Mouse (Mus musculus) myocyte (in vitro differentiated cells): Measurements from ENCODE around the gene Defb29. TPM values are rescaled to one million over a fixed set of nuclear protein-coding genes. Genes with fewer than 3 reads are reported as not detected.

Source experiments
- H3K27me3 ChIP-seq: one replicate; pipeline ENCODE4 v1.6.1; 2011; ENCODE audit not compliant: control insufficient read depth, insufficient read depth, insufficient read length
- H3K36me3 ChIP-seq: one replicate; pipeline ENCODE4 v1.6.1; 2011; ENCODE audit not compliant: control insufficient read depth, insufficient read depth
- H3K4me2 ChIP-seq: one replicate; pipeline ENCODE4 v1.6.1; 2011; ENCODE audit warnings: low read depth, control low read depth
- H3K4me3 ChIP-seq: one replicate; pipeline ENCODE4 v1.5.1; 2011; ENCODE audit warnings: mild to moderate bottlenecking, control low read depth, moderate library complexity
- H3K79me2 ChIP-seq: one replicate; pipeline ENCODE4 v1.6.1; 2011; ENCODE audit not compliant: control insufficient read depth, insufficient read depth
- H3ac ChIP-seq: one replicate; pipeline ENCODE4 v1.6.1; 2011; ENCODE audit not compliant: control insufficient read depth, insufficient read length
- CEBPB ChIP-seq: IDR thresholded peaks from 2 replicates; pipeline ENCODE4 v1.6.1; 2011; ENCODE audit warnings: mild to moderate bottlenecking, moderate library complexity; ENCODE audit not compliant: poor library complexity, insufficient read depth, severe bottlenecking
- E2F4 ChIP-seq: IDR thresholded peaks from one replicate; pipeline ENCODE4 v1.6.1; 2011; ENCODE audit warnings: mild to moderate bottlenecking, control low read depth, moderate library complexity; ENCODE audit not compliant: insufficient read depth
- MAX ChIP-seq: IDR thresholded peaks from one replicate; pipeline ENCODE4 v1.6.1; 2011; ENCODE audit warnings: low read depth, mild to moderate bottlenecking, control low read depth
- MYOD1 ChIP-seq, 3 experiments: IDR thresholded peaks; one replicate each; pipeline ENCODE4 v1.6.1; 2011; ENCODE audit warnings: control low read depth in 2 of 3, low read depth in 2 of 3, mild to moderate bottlenecking in 2 of 3, moderate library complexity in 1 of 3; ENCODE audit not compliant: insufficient read length in 2 of 3, control insufficient read depth in 1 of 3
- MYOG ChIP-seq, 3 experiments: IDR thresholded peaks; one replicate each; pipeline ENCODE4 v1.6.1; 2011; ENCODE audit warnings: control low read depth in 2 of 3, low read depth in 2 of 3, mild to moderate bottlenecking in 2 of 3; ENCODE audit not compliant: insufficient read length in 2 of 3, control insufficient read depth in 1 of 3, insufficient read depth in 1 of 3
- POLR2A ChIP-seq: IDR thresholded peaks from one replicate; pipeline ENCODE4 v1.6.1; 2011; ENCODE audit warnings: low read depth, mild to moderate bottlenecking, control low read depth, moderate library complexity; ENCODE audit not compliant: insufficient read length
- POLR2AphosphoS2 ChIP-seq: IDR thresholded peaks from one replicate; pipeline ENCODE4 v1.6.1; 2011; ENCODE audit warnings: low read depth, control low read depth; ENCODE audit not compliant: insufficient read length
- REST ChIP-seq: IDR thresholded peaks from one replicate; pipeline ENCODE4 v1.6.1; 2011; ENCODE audit warnings: mild to moderate bottlenecking, control low read depth, moderate library complexity; ENCODE audit not compliant: insufficient read depth, insufficient read length
- SRF ChIP-seq: IDR thresholded peaks from one replicate; pipeline ENCODE4 v1.6.1; 2011; ENCODE audit warnings: low read depth; ENCODE audit not compliant: control insufficient read depth, insufficient read length
- TCF12 ChIP-seq: IDR thresholded peaks from one replicate; pipeline ENCODE4 v1.6.1; 2011; ENCODE audit warnings: mild to moderate bottlenecking, control low read depth; ENCODE audit not compliant: poor library complexity, insufficient read depth, severe bottlenecking
- TCF3 ChIP-seq: IDR thresholded peaks from one replicate; pipeline ENCODE4 v1.6.1; 2011; ENCODE audit warnings: low read depth, control low read depth; ENCODE audit not compliant: insufficient read length
- USF1 ChIP-seq: IDR thresholded peaks from one replicate; pipeline ENCODE4 v1.6.1; 2011; ENCODE audit warnings: low read depth, mild to moderate bottlenecking, control low read depth, moderate library complexity
- polyA plus RNA-seq: library from polyadenylated mRNA; unstranded; fragments of >200 nt; fragmentation: generic; extraction: Trizol; gene quantifications from one replicate; pipeline ENCODE4 v1.2.1, GENCODE M21; 2012; ENCODE audit warnings: missing spikeins

Defb29 gene
- not detected for polyA plus RNA-seq

DNA sequence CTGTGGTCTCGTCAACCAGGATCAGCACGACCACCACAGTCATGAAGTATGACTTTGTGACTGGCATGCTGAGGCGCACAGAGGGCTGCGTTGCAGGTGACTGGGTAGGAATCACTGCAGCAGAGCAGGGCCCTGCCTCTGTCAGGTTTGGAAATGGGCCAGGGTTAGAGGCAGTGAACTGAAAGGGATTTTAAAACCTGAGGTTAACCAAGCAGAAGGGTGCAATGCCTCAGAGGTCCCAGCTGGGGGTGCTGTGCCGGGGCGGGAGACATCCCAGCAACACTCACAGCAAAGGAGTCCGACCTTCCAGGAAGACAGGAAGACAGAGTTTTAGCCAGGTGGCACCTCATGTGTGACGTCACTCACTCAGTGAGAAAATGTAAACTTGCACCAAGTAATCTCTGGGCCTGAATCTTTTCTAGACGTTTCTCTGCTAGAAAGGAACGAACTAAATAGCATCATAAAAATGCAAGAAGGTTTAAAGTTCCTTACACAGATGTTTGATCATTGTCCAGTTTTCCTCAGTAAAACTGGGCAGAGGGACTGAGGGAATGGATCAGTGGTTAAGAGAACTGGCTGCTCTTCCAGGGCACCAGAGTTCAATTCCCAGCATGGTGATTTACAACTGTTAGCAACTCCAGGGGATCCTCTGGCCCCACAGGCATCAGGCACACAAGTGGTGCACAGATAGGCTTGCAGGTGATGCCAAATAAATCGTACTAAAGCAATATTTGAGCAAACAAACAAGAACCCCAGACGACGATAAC is at the start of gene Defb29:
Defb29 (minus strand) TSS at position 155 of the 767 bp plus-strand sequence.
- H3ac ChIP-seq, result no peak within 1 kb of the TSS
- H3K79me2 ChIP-seq, result no peaks in the 10 kb centered on the region
- H3K36me3 ChIP-seq, result no peaks in the 10 kb centered on the region
- no peak within 1 kb of the TSS for H3K4me3 ChIP-seq
- no peak within 1 kb of the TSS for H3K4me2 ChIP-seq
- TF ChIP-seq TCF3 (no peak), MYOG (IDR thresholded peaks at IDR 0.05; ENCODE audit: control insufficient read depth in 1 of 3, insufficient read depth in 1 of 3, insufficient read length in 2 of 3, low read depth in 2 of 3) (no peak), CEBPB (no peak), POLR2AphosphoS2 (no peak), TCF12 (no peak), POLR2A (no peak), SRF (no peak), USF1 (no peak), REST (no peak), E2F4 (no peak), MAX (no peak), MYOD1 (IDR thresholded peaks at IDR 0.05; ENCODE audit: control insufficient read depth in 1 of 3, insufficient read length in 2 of 3, low read depth in 2 of 3) (no peak)
- no peaks in the 10 kb centered on the region for H3K27me3 ChIP-seq

DNA sequence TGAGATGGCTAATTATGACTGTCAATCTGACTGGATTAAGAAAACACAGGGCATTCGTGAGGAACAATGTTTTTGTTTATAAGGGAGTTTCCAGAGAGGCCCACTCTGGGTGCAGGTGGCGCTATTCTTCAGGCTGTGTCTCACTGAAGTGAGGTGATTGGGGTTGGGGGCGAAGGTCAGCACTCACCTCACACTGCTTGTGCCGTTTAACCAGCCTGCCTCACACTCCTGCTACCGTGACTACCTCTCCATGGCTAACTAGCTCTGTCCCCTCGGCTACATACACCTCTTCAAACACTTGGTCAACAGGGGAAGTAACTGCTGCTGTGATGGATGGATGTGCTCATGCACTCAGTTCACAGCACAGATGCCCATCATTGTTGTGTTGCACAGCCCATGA is 49.1 kb upstream of the Defb29 start:
- TF ChIP-seq USF1 (no peak), SRF (no peak), E2F4 (no peak), MYOG (IDR thresholded peaks at IDR 0.05; ENCODE audit: control insufficient read depth in 1 of 3, insufficient read depth in 1 of 3, insufficient read length in 2 of 3, low read depth in 2 of 3) (no peak), MAX (no peak), TCF12 (no peak), CEBPB (no peak), MYOD1 (IDR thresholded peaks at IDR 0.05; ENCODE audit: control insufficient read depth in 1 of 3, insufficient read length in 2 of 3, low read depth in 2 of 3) (no peak), POLR2AphosphoS2 (no peak), TCF3 (no peak), REST (no peak), POLR2A (no peak)
- H3K36me3 ChIP-seq, result no peaks in the 10 kb centered on the region
- H3K27me3 ChIP-seq, result peaks cover 7% of the 10 kb centered on the region
- H3K79me2 ChIP-seq, result no peaks in the 10 kb centered on the region
- H3K4me2 ChIP-seq, result no peak overlapping the region
- no peak overlapping the region for H3ac ChIP-seq
- no peak overlapping the region for H3K4me3 ChIP-seq

DNA sequence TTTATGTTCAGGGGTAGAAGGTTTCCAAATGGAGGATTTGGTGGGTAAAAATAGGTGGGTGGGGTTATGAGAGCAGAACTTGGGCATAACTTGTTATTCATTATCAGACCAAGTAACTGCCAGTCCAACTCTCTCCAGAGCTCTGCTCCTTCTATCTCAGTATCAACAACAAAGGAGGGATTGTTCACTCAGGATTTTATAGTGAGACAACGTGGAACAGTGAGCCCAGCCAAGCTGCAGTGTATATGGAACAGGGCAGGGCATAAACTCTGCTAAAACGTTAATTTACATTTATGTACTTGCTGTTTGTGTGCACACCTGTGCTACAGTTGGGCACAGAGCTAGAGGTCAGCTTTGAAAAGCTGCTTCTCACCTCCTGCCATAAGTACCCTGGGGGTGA is 48.6 kb upstream of the Defb29 start:
- TF ChIP-seq CEBPB (no peak), TCF3 (no peak), MYOG (IDR thresholded peaks at IDR 0.05; ENCODE audit: control insufficient read depth in 1 of 3, insufficient read depth in 1 of 3, insufficient read length in 2 of 3, low read depth in 2 of 3) (no peak), SRF (no peak), POLR2AphosphoS2 (no peak), USF1 (no peak), REST (no peak), TCF12 (no peak), POLR2A (no peak), MAX (no peak), MYOD1 (IDR thresholded peaks at IDR 0.05; ENCODE audit: control insufficient read depth in 1 of 3, insufficient read length in 2 of 3, low read depth in 2 of 3) (no peak)
- H3K4me2 ChIP-seq, result no peak overlapping the region
- H3K4me3 ChIP-seq, result no peak overlapping the region
- no peaks in the 10 kb centered on the region for H3K79me2 ChIP-seq
- peaks cover 13% of the 10 kb centered on the region for H3K27me3 ChIP-seq
- H3ac ChIP-seq, result no peak overlapping the region
- no peaks in the 10 kb centered on the region for H3K36me3 ChIP-seq

DNA sequence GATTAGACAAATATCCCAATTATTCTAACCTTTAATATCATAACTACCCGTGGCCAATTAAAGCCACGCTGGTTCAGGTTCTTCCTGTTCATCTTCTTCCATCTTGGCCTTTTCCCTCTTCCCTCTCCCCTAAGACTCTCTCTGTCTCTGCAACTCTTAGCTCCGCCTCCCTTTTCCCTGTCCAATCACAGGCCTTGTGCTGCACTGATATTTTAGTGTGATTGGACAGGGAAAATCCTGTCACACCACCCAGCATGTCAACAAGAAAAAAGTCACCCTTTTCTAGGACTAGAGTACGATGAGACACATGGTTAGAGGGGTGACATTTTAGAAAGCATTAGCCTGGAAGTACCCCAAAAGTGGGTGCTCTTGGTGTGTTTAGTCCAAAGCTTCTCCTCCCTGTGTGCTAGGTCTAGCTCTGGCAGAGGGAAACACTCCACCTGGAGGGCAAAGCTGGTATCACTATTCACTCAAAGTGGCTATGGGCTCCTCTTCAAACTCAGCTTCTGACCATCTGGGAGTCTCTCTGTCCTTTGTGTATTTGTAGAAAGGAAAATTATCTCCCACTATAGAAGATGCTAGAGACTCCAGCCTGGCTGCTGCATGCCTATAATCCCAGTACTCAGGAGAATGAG is 47.1 kb upstream of the Defb29 start:
- TF ChIP-seq MYOD1 (IDR thresholded peaks at IDR 0.05; ENCODE audit: control insufficient read depth in 1 of 3, insufficient read length in 2 of 3, low read depth in 2 of 3), result no peak
- TF ChIP-seq E2F4, result no peak
- no peak for TF ChIP-seq TCF3
- no peak for TF ChIP-seq USF1
- no peak for TF ChIP-seq POLR2AphosphoS2
- TF ChIP-seq MYOG (IDR thresholded peaks at IDR 0.05; ENCODE audit: control insufficient read depth in 1 of 3, insufficient read depth in 1 of 3, insufficient read length in 2 of 3, low read depth in 2 of 3), result no peak
- TF ChIP-seq REST, result no peak
- TF ChIP-seq MAX, result no peak
- TF ChIP-seq SRF, result no peak
- TF ChIP-seq POLR2A, result no peak
- TF ChIP-seq TCF12, result no peak
- no peak for TF ChIP-seq CEBPB
- no peak overlapping the region for H3K4me3 ChIP-seq
- no peaks in the 10 kb centered on the region for H3K79me2 ChIP-seq
- no peak overlapping the region for H3K4me2 ChIP-seq
- H3ac ChIP-seq, result no peak overlapping the region
- peaks cover 16% of the 10 kb centered on the region for H3K27me3 ChIP-seq
- no peaks in the 10 kb centered on the region for H3K36me3 ChIP-seq
